ENCODE assay signal across 25 mouse cellular contexts in the genomic region with DNA sequence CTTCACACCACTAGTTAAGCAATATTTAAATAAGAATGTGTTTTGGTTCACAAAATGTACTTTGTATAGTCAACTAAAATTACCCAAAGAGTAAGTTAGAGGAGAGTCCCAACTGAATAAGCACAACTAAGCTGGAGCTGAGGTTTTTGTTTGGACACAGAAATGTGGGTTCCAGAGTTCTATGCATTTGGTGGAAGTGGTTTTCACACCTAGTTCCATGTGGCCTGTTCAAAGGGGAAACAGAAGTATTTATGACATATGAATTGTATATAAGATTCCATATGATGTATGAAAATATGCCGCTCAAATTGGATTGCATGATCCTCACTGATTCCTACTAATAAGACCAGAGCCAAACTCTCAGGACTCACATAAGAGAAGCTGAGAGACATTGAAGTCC. TPM values are rescaled to one million over a fixed set of nuclear protein-coding genes. Genes with fewer than 3 reads are reported as not detected.
"Had no signal": no experiment of that assay in that cellular context is flagged by ENCODE, and none has a peak within 500 bp of the region (broad histone marks: within the 10 kb centered on the region; RNA-seq: fewer than 3 reads in every experiment).

No protein-coding gene starts in this region.

- DNase-seq: kidney, adult 2 months; kidney, postnatal 25 days; layer of hippocampus, adult 9-11 months; liver, embryonic 13.5 days; lung, adult 18-20 months; lung, postnatal 10 days; lung, postnatal 36 days; midbrain, embryonic 14.5 days; retina, postnatal 1 day; right cerebral cortex, postnatal 25 days; spleen, adult 18-20 months; thymus, postnatal 25 days had no signal

- H3K4me2 ChIP-seq: limb, embryonic 13.5 days; liver, embryonic 13.5 days; lung, embryonic 15.5 days; midbrain, embryonic 11.5 days; neural tube, embryonic 13.5 days had no signal

- H3K27me3 ChIP-seq: limb, embryonic 13.5 days; liver, embryonic 13.5 days; lung, embryonic 15.5 days; neural tube, embryonic 13.5 days had no signal

- H3K9ac ChIP-seq: limb, embryonic 13.5 days; liver, embryonic 13.5 days; lung, embryonic 15.5 days; neural tube, embryonic 13.5 days had no signal

- H3K4me1 ChIP-seq: limb, embryonic 10.5 days; limb, embryonic 13.5 days; lung, embryonic 15.5 days; neural tube, embryonic 13.5 days had no signal

- H3K36me3 ChIP-seq: limb, embryonic 10.5 days; limb, embryonic 13.5 days; liver, embryonic 13.5 days; lung, embryonic 15.5 days; neural tube, embryonic 13.5 days had no signal

- H3K4me3 ChIP-seq: layer of hippocampus, adult 2 months; limb, embryonic 10.5 days; limb, embryonic 13.5 days; liver, embryonic 13.5 days; lung, embryonic 15.5 days; neural tube, embryonic 13.5 days had no signal

- H3K9me3 ChIP-seq: limb, embryonic 10.5 days; limb, embryonic 13.5 days; liver, embryonic 13.5 days; lung, embryonic 15.5 days; neural tube, embryonic 13.5 days had no signal

- ATAC-seq: intestine, postnatal 0 days had no signal

- H3K27ac ChIP-seq: kidney, postnatal 0 days; layer of hippocampus, adult 2 months; limb, embryonic 10.5 days; limb, embryonic 13.5 days; liver, embryonic 13.5 days; lung, embryonic 15.5 days; neural tube, embryonic 13.5 days; stomach, postnatal 0 days had no signal

RNA-seq across cellular contexts. Expression of a gene that starts 13.6 kb away (rescaled TPM):
- polyA plus RNA-seq: limb, embryonic 10.5 days; limb, embryonic 13.5 days; midbrain, embryonic 11.5 days had no signal

RNA-seq across cellular contexts. Expression of a gene that starts 27.4 kb away (rescaled TPM):
- polyA plus RNA-seq: intestine, embryonic 14.5 days; kidney, embryonic 14.5 days; large intestine, adult 2 months; limb, embryonic 10.5 days; liver, embryonic 13.5 days; midbrain, embryonic 11.5 days; midbrain, embryonic 14.5 days; neural tube, embryonic 13.5 days; stomach, embryonic 14.5 days had no signal

RNA-seq across cellular contexts. Expression of a gene that starts 39.6 kb away (rescaled TPM):
- polyA plus RNA-seq: limb, embryonic 13.5 days; midbrain, embryonic 11.5 days; midbrain, embryonic 14.5 days; neural tube, embryonic 13.5 days; stomach, embryonic 14.5 days had no signal
